Mouse (Mus musculus): ENCODE measurements around the gene Slc8b1. TPM values are rescaled to one million over a fixed set of nuclear protein-coding genes. Genes with fewer than 3 reads are reported as not detected.

Gene Slc8b1
- 10.3 TPM for polyA plus RNA-seq (2017; shearing (Covaris generic))

DNA sequence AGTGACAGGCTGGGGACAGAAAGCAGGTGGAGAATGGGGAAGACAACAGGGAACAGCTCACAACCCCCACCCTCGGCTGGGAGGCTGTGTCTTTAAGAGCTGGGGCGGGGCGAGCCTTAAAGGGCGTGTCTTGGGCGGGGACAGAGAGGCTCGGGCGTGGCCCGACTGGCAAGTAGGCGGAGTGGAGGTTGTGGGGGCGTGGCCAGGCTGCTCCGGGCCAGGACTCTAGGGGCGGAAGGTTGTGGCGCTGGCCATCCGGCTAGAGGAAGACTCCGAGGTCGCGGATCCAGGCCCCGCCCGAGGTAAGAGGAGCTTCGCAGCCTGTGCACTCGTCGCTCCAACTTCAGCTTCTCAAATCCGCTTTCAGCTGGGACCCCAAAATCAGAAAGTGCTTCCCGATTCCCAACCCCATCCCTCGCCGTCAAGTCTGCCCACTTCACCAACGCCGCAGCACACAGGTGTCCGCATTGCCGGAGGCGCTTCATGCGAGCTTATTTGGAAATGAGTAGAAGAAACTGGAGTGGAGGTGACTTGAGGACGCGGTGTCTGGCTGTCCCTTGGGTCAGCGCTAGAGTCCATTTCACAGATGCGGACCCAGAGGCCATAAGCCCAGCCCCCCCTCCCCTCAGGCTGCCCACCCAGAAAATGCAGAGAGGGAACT is at the start of gene Slc8b1:
Slc8b1 (plus strand) TSS at position 187 of the 661 bp plus-strand sequence.

DNA sequence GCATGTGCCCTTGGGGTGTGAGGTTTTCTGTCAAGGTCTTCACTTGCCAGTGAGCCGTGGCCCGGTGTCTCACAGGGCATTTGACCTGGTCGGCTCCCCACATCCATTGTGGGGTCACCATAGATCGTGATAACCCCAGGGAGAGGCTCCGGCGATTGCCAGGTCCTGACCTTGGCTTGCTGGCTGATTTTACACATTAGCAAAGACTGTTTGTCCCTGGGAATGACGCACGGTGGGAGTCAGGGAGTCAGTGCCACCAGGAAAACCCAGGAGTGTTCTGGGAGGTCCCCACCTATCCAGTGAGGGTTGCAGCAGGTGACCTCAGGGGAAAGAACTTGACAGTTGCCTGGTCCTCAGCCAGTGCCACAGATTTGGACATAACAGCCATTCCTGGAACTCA is 38.2 kb upstream of the Slc8b1 start, which contains the start of gene Sdsl:
Sdsl (minus strand) TSS at position 41 of the 400 bp plus-strand sequence.

DNA sequence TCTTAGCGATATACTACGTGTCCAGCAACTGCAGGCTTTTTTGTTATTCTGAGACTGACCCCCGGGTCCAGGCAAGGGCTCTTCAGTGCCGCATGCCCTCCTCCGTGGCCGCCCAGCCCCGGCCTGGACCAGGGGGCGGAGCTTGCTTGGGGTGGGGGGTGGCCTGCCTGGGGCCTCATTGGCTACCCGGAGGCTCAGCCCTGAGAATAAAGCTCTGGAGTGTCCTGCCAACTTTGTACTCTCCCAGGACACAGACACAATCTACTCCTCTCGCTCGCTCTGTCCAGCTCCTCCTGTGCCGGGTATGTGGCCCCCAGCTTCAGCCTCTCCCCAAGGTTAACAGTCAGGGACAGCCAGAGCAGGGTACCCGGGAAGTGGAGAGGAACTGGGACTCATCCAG is 34.7 kb upstream of the Slc8b1 start, which contains the start of gene Sds:
Sds (plus strand) TSS at position 231 of the 400 bp plus-strand sequence.

DNA sequence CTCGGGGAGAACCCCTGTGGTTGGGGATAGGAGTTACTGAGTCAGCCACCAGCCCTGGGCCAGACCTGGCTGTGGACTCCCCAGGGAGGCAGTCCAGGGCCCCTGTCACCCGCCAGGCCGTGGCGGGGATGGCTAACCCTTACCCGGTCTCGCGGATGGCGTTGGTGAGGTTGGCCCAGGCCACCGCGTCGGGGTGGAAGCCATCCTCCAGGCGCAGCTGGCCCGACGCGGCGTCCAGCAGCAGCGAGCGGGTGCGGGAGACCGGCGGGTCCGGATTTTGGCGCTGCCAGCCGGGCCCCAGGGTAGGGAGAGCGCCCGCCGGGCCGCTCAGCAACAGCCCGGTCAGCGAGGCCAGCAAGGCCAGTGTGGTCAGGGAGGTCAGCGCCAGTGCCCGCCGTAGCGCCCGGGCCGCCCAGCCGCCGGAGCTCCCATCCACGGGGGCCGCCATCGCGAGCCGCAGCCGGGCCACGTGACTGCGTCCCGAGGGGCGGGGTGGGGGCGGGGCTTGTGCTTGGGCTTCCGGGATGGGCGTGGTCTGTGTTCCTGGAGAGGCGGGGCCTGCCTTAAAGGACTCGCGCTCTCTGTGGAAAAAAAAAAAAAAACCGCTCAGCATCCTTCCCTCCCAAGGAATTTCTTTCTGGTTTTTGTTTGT is 7.7 kb upstream of the Slc8b1 start, which contains the start of gene Plbd2:
Plbd2 (minus strand) TSS at position 482 of the 652 bp plus-strand sequence.

Other genes starting within 250 kb of the Slc8b1 start
- not detected for gene Lhx5, start 79.5 kb upstream of the Slc8b1 start, polyA plus RNA-seq (2017; shearing (Covaris generic))
- not detected for gene Sdsl, start 38.4 kb upstream of the Slc8b1 start, polyA plus RNA-seq (2017; shearing (Covaris generic))
- 0.24 TPM for gene Sds, start 34.6 kb upstream of the Slc8b1 start, polyA plus RNA-seq (2017; shearing (Covaris generic))
- 29.4 TPM for gene Plbd2, start 7.5 kb upstream of the Slc8b1 start, polyA plus RNA-seq (2017; shearing (Covaris generic))
- 25.3 TPM for gene Tpcn1, start 77.5 kb downstream of the Slc8b1 start, polyA plus RNA-seq (2017; shearing (Covaris generic))
- 1.6 TPM for gene Iqcd, start 77.8 kb downstream of the Slc8b1 start, polyA plus RNA-seq (2017; shearing (Covaris generic))
- 5.1 TPM for gene Rita1, start 101.4 kb downstream of the Slc8b1 start, polyA plus RNA-seq (2017; shearing (Covaris generic))
- gene Ddx54, start 101.6 kb downstream of the Slc8b1 start, polyA plus RNA-seq (2017; shearing (Covaris generic)) = 76.0 TPM
- not detected for gene Cfap73, start 123.1 kb downstream of the Slc8b1 start, polyA plus RNA-seq (2017; shearing (Covaris generic))
- gene Rasal1, start 137.6 kb downstream of the Slc8b1 start, polyA plus RNA-seq (2017; shearing (Covaris generic)) = 19.2 TPM
- gene Dtx1, start 200.8 kb downstream of the Slc8b1 start, polyA plus RNA-seq (2017; shearing (Covaris generic)) = 240 TPM
- gene Oas2, start 238.7 kb downstream of the Slc8b1 start, polyA plus RNA-seq (2017; shearing (Covaris generic)) = 3.6 TPM

Data from CD4-positive, CD25-positive, alpha-beta regulatory T cell (primary cell).